Mouse (Mus musculus) thymus, adult 18-20 months (tissue): ENCODE results near the gene Slc25a36.

Experiments
- DNase-seq, 2 experiments: peaks; one replicate each; pipeline ENCODE4 v3.0.0; 2022; ENCODE audit warnings: mixed read lengths in 2 of 2

The Slc25a36 gene

GRCm38 (mm10) chr9:97106481-97107160 is 4.3 kb downstream of the Slc25a36 start:
- DNase-seq = no peak

DNA sequence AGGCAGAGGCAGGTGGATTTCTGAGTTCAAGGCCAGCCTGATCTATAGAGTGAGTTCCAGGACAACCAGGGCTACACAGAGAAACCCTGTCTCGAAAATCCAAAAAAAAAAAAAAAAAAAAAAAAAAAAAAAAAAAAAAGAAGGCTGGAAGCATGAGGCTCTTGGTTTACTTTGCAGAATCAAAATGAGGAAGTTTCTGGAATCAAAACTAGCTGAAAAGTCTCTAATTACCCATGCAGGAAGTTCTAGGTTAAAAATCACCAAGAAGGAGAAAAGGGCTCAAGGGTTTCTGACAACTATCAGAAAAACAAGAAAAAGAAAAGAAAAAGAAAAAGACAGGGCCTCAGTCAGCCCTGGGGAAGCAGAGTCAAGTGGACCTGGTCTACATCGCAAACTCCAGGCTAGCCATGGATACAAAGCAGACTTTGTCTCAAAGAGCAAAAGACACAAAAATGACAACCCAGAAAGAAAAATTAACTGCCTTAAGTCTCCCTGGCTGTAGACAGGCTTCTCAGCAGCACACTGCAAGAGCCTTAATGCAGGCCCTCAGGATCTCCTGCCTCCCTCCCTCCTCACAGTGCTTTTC is 5.5 kb downstream of the Slc25a36 start:
- DNase-seq = no peak

DNA sequence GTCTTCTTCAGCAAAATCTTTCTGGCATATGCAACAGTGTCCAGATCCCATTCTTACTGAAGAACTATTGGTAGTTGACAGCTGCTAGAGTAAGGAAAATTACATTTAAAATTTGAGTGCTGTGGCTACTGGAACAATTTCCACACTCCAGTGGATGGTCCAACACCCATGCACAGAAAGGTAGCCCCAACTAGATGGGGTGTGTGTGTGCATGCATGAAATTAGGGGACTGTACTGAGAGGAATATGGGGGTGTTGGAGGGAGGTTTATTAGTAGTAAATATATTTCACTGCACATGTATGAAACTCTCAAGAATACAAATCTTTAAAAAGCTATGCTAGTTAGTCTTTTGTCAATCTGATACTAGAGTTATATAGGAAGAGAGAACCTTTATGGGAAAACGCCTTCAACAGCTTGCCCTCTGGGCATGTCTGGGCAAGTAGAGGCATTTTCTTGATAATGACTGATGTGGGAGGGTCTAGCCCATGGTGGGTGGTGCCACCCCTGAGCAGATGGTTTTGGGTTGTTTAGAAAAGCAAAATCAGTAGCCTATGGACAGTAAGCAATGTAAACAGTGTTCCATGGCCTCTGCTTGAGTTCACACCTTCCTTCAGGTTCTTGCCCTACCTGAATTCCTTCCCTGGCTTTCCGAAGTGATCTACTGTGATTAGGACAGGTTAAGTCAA is 7.4 kb downstream of the Slc25a36 start:
- DNase-seq = no peak

GRCm38 (mm10) chr9:97098985-97099384 is 12.0 kb downstream of the Slc25a36 start:
- no peak for DNase-seq

GRCm38 (mm10) chr9:97096180-97096579 is 14.8 kb downstream of the Slc25a36 start:
- DNase-seq = no peak

DNA sequence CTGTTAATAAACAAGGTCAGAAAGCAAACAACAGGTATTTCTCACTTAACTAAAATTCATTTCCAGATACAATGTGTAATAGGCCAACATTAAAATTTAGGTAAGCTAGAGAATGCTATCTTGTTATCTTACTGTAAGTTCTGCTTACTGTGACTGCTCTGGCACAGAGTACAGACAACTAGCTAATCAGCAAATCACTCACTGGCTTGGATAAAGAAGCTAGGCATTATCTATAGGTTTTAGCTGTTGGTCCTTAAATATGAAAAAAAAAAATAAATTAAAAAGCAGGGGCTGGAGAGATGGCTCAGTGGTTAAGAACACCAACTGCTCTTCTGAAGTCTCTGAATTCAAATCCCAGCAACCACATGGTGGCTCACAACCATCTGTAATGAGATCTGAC is 23.1 kb downstream of the Slc25a36 start:
- DNase-seq = no peak

- no peak for DNase-seq
Observed at GRCm38 (mm10) chr9:97084628-97085027, 26.3 kb downstream of the Slc25a36 start.

- no peak for DNase-seq
Observed at GRCm38 (mm10) chr9:97081106-97081862, 29.7 kb downstream of the Slc25a36 start.

DNA sequence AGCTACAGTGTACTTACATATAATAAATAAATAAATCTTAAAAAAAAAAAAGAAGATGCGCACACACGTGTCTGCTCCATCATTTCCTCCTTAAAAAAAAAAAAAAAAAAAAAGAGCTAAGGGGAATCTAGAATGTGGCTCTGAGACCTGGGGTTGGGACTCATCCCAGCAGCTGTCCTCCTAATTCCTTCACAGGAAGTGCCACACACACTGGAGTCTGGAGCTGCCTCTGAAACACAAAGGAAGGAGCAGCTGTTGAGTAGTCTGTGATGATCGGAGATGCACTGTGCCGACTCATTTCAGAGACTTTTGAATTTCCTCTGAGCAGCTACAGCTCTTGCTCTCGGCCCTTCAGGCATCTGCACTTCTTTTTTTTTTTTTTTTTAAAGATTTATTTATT is 41.0 kb downstream of the Slc25a36 start:
- no peak for DNase-seq

DNA sequence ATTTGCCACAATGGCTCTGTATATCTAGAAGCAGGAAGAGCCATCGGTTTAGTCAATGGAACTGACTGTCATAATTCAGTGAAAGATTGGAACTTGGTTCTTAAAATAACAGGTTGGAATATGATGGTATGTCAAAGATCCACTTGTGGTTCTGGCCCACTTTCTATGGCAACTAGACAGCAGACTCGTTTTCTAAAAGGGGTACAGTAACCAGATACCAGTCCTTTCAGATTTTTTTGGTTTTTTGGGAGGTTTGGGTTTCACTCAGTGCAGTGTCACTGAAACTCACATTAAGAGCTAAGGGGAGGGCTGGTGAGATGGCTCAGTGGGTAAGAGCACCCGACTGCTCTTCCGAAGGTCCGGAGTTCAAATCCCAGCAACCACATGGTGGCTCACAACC is 41.5 kb downstream of the Slc25a36 start:
- no peak for DNase-seq

DNA sequence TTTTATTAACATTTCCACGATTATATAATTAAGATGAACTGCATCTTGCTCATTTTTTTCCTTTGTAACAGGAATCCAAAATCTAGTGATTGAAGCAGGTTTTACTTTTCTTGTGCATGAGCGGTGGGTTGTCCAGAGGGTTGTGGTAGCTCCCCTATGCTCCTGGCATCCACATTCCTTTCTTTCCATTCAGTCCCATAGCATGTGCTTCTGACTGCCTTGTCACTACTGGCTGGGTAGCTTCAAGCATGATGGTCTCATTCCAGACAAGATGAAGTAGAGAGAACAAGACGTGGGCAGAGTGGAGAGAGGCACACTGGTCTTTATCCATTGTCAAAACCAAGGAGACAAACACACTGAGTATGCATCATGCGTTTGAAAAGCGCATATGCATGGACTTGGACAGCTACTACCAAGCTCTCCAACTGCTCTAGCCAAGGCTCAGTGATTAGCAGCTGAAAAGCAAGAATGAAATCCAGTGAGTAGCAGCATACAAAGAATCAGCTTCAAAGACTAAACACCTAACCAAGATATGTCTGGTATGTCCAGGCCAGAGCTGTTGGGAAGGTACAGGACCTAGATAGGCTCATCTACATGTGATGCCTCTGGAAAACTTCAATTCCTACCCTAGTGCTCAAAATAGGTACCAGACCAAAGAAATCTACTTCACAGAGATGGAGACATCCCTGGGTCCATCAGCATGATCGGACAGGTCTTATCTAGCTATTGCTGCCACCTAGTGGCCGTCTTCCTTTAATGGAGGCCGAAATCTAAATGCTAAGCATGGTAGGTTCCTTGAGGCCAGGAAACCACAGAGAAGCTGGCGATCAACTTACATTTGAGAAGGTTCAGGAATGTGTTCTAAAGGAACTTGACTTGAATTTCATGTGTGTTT is 42.5 kb downstream of the Slc25a36 start:
- DNase-seq = peak in 1 of 2 experiments; percentile 43

GRCm38 (mm10) chr9:97067761-97068160 is 43.2 kb downstream of the Slc25a36 start:
- DNase-seq = no peak

GRCm38 (mm10) chr9:97065885-97066284 is 45.1 kb downstream of the Slc25a36 start:
- DNase-seq = no peak

DNA sequence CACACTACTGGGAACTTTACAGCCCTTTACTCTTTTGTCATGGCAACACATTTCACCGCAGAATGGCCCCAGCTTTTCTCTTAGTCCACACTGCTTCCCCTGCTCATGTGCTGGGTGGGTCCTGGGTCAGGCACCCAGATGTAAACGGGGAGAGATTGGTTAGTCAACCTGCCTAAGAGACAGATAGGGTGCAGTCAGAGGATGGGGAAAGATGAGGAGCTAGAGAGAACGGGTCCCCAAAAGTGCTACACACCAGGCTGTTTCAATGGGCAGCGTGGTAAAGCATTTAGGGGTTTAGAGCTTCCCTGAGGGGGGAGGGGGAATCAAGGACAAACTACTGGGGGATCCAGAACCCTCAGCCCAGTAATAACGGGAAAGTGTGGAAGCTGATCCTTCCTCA is 45.7 kb downstream of the Slc25a36 start:
- DNase-seq = no peak

GRCm38 (mm10) chr9:97064161-97064560 is 46.8 kb downstream of the Slc25a36 start:
- DNase-seq = no peak

DNA sequence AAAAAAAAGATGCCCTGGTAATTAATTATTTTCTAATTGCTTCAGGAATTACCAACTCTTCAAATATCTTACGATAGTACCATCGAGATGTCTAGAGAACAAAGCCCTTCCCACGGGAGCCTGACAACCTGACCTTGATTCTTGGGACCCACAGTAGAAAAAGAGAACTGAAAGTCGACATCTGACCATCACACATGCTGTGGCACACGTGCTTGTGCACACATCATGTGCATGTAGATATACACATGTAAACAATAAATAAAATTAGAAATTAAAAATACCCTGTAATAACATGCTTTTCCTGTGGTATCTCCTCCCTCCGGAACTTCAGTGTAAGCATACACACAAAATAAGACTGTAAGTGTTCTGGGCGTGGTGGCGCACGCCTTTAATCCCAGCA is 49.3 kb downstream of the Slc25a36 start:
- no peak for DNase-seq

DNA sequence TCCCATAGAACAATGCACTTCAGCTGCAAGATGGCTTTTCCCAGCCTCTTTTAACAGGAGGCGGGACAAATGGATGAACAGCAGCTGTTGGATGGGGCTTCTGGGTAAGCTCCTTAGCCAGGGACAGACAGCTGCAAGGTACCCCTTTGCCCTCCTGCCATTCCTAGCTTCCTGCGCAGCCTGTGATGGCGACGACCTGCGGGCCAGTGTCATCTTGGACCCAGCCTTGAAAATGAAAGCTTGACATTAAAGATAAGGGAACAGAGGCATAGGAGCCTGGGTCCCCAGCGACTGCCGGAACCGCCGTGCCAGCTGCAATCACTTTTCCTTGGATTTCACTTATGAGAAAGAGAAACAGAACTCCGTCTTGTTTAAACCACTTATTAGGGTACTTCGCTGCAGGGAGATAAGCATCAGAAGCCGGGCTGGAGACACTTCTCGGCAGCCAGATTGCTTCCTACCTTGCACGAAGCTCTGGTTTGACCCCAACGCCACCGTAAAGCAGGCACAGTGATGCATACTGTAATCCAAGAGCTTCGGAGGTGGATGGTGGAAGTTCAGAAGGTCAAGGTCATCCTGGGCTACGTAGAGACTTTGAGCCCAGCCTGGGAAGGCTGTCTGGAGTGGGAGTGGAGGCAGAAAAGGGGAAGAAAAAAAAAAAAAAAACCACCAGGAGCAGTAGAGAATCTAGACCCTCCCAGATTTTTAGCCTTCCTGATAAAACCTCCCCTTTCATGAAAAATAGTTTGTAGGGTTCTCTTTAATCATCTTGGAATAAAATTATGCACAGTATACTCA is 54.2 kb downstream of the Slc25a36 start:
- DNase-seq = no peak

DNA sequence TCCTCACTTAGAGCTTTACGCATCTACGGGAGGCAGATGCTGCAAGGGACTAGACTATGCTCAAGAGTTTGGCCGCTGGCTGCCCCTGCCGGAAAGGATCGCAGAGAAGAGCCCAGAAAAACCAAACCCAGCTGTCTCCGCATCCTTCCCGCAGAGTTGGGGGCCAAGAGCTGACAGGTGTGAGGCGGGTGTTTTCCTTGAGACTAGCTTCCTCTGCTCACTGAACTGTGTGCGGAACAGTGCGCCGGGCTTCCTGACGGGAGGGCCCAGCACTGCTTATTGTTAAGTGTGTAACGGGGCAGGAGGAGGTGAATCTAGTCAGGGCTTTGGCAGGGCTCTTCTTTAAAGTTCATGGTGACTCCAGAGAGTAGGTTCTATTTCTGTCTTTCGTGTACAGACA is 55.1 kb downstream of the Slc25a36 start:
- DNase-seq = no peak

DNA sequence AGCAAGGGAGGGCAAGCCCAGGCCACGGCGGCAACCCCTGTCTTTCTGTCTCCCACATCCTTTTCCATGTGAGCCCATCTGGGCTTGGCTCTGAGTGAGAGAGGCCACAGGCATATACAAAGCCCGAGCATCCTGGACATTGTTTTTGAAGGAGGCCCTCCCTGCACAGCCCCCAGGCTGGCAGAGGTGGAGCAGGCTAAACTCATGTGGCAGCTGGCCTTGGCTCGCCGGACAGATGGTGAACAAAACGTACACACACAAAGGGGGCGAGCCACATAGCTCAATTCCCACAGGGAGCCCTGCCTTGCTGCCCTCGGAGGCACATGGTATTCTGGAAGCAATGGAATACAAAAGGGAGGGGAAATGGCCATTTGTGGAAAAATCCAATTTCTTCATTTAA is 59.8 kb downstream of the Slc25a36 start:
- no peak for DNase-seq

- DNase-seq = no peak
Observed at GRCm38 (mm10) chr9:97046240-97046639, 64.7 kb downstream of the Slc25a36 start.

GRCm38 (mm10) chr9:97041633-97042032 is 69.3 kb downstream of the Slc25a36 start:
- DNase-seq = no peak

GRCm38 (mm10) chr9:97038010-97038409 is 72.9 kb downstream of the Slc25a36 start:
- DNase-seq = no peak
